Comparison of ENCODE assay signal across 14 mouse cellular contexts in the genomic region with DNA sequence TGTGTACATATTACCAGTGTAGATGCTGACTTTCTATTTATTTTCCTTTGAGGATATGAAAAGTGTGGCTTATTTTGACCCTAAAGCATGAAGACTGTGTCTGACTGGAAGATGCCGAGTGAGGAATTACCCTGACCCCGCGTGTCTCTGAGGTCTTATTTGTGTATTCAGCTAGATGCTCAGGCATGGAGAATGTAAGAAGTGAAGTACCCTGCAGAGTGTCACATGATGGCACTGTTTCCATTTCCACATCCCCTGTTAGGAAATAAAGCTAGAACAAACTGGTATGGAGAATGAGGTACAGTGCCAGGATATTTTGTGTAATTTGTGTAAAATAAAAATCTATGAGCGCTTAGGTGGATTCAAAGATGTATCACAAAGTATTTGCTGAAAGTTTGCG.
DNase-seq lines count a peak whose midpoint lies in the region; ATAC-seq and TF ChIP-seq lines count a peak whose summit lies in the region.
"Had no signal": no experiment of that assay in that cellular context is flagged by ENCODE, and none has a peak within 500 bp of the region (broad histone marks: within the 10 kb centered on the region; RNA-seq: fewer than 3 reads in every experiment).

No protein-coding gene starts in this region.

- H3K9me3 ChIP-seq in forebrain, embryonic 11.5 days (ENCODE audit: control insufficient read depth, low read length) = no peaks in the 10 kb centered on the region
- no peaks in the 10 kb centered on the region for H3K9me3 ChIP-seq in forebrain, embryonic 10.5 days
- no peaks in the 10 kb centered on the region for H3K9me3 ChIP-seq in CH12.LX (replicated peaks; ENCODE audit: low read length)
- H3K9me3 ChIP-seq in forebrain, embryonic 16.5 days (ENCODE audit: control insufficient read depth, low read length) = no peaks in the 10 kb centered on the region
- H3K9me3 ChIP-seq in midbrain, embryonic 16.5 days (replicated peaks; ENCODE audit: control insufficient read depth, low read length, poor library complexity, severe bottlenecking) = no peaks in the 10 kb centered on the region
- H3K9me3 ChIP-seq: embryonic facial prominence, embryonic 15.5 days; limb, embryonic 10.5 days; liver, embryonic 15.5 days had no signal

- H3K27ac ChIP-seq in forebrain, embryonic 11.5 days (ENCODE audit: low read depth, low read length) = no peak overlapping the region
- H3K27ac ChIP-seq in forebrain, embryonic 10.5 days = no peak overlapping the region
- H3K27ac ChIP-seq in CH12.LX (ENCODE audit: insufficient read depth, low read depth) = no peak overlapping the region
- H3K27ac ChIP-seq in forebrain, embryonic 16.5 days (ENCODE audit: low read length) = no peak overlapping the region
- H3K27ac ChIP-seq in midbrain, embryonic 16.5 days (ENCODE audit: low read length) = no peak overlapping the region
- H3K27ac ChIP-seq: embryonic facial prominence, embryonic 15.5 days; limb, embryonic 10.5 days; liver, embryonic 15.5 days had no signal

- in situ Hi-C loops in CH12.LX (cut with MboI; ENCODE audit: low pct_ligation_motif_present, low pct_unique_long_range_greater_than_20kb, low sequenced_read_pairs) = no loop called here

- no peaks in the 10 kb centered on the region for H3K4me1 ChIP-seq in forebrain, embryonic 11.5 days (replicated peaks; ENCODE audit: control insufficient read depth, insufficient read depth, low read length)
- no peaks in the 10 kb centered on the region for H3K4me1 ChIP-seq in forebrain, embryonic 10.5 days
- H3K4me1 ChIP-seq in CH12.LX (ENCODE audit: control insufficient read depth in 1 of 2, insufficient read depth in 2 of 2) = no peaks in the 10 kb centered on the region
- H3K4me1 ChIP-seq in forebrain, embryonic 16.5 days (replicated peaks; ENCODE audit: control insufficient read depth, insufficient read depth, low read length) = no peaks in the 10 kb centered on the region
- H3K4me1 ChIP-seq in midbrain, embryonic 16.5 days (ENCODE audit: control insufficient read depth, insufficient read depth, low read length) = 0 out of 2 replicates have a peak, but pooled peaks cover 2% of the 10 kb centered on the region
- H3K4me1 ChIP-seq: embryonic facial prominence, embryonic 15.5 days; limb, embryonic 10.5 days; liver, embryonic 15.5 days had no signal

- no peaks in the 10 kb centered on the region for H3K27me3 ChIP-seq in forebrain, embryonic 11.5 days (ENCODE audit: control insufficient read depth, insufficient read depth, low read length)
- H3K27me3 ChIP-seq in forebrain, embryonic 10.5 days (ENCODE audit: poor library complexity, severe bottlenecking) = no peaks in the 10 kb centered on the region
- no peaks in the 10 kb centered on the region for H3K27me3 ChIP-seq in CH12.LX (replicated peaks)
- no peaks in the 10 kb centered on the region for H3K27me3 ChIP-seq in forebrain, embryonic 16.5 days (replicated peaks; ENCODE audit: control insufficient read depth, insufficient read depth, low read length)
- no peaks in the 10 kb centered on the region for H3K27me3 ChIP-seq in midbrain, embryonic 16.5 days (ENCODE audit: control insufficient read depth, insufficient read depth, low read depth, low read length)
- H3K27me3 ChIP-seq: embryonic facial prominence, embryonic 15.5 days; liver, embryonic 15.5 days had no signal

- no peak overlapping the region for H3K9ac ChIP-seq in forebrain, embryonic 11.5 days (ENCODE audit: low read length)
- H3K9ac ChIP-seq in CH12.LX (ENCODE audit: insufficient read depth, low read depth) = no peak overlapping the region
- no peak overlapping the region for H3K9ac ChIP-seq in forebrain, embryonic 16.5 days (replicated peaks; ENCODE audit: low read depth, low read length)
- no peak overlapping the region for H3K9ac ChIP-seq in midbrain, embryonic 16.5 days (ENCODE audit: low read depth, low read length)
- H3K9ac ChIP-seq: embryonic facial prominence, embryonic 15.5 days; liver, embryonic 15.5 days had no signal

- no peak for DNase-seq in forebrain, embryonic 11.5 days (ENCODE audit: low spot score)
- DNase-seq in forebrain, embryonic 10.5 days (ENCODE audit: extremely low spot score, low spot score) = no peak
- DNase-seq in CH12.LX (ENCODE audit: extremely low read depth) = peak; percentile 4
- no peak for DNase-seq in layer of hippocampus, adult 8-10 months (ENCODE audit: low spot score in 2 of 2)
- DNase-seq in urinary bladder, postnatal 4 days (ENCODE audit: low spot score in 2 of 2) = no peak
- DNase-seq: cerebellum, adult 9-10 months; kidney, adult 11 months had no signal

- ATAC-seq in forebrain, embryonic 11.5 days (replicated peaks; ENCODE audit: low FRiP score) = peak; percentile 49; the same call in 1 of the 2 replicates
- peak; percentile 75 for ATAC-seq in forebrain, embryonic 16.5 days
- ATAC-seq in midbrain, embryonic 16.5 days = peak; percentile 83
- no peak for ATAC-seq in granulocyte monocyte progenitor cell, adult 5-6 weeks (replicated peaks; ENCODE audit: poor library complexity, severe bottlenecking)
- ATAC-seq: activated CD4-positive, CD25-positive, alpha-beta regulatory T cell, adult 4 months had no signal

- TF ChIP-seq EP300 in CH12.LX (IDR thresholded peaks at IDR 0.05; ENCODE audit: low read length) = no peak

- dilution Hi-C loops in CH12.LX (cut with MboI; ENCODE audit: extremely low pct_ligation_motif_present, extremely low pct_unique_long_range_greater_than_20kb, low sequenced_read_pairs) = no loop called here

- no peaks in the 10 kb centered on the region for H3K79me2 ChIP-seq in CH12.LX (replicated peaks; ENCODE audit: control insufficient read depth, extremely low read depth, insufficient read depth, poor library complexity, severe bottlenecking)

- no peak for TF ChIP-seq POLR2A in CH12.LX (IDR thresholded peaks at IDR 0.05; ENCODE audit: low read depth, low read length)

- no peak overlapping the region for H3K4me3 ChIP-seq in forebrain, embryonic 11.5 days (ENCODE audit: low read depth, low read length)
- H3K4me3 ChIP-seq in forebrain, embryonic 10.5 days = no peak overlapping the region
- H3K4me3 ChIP-seq in CH12.LX (replicated peaks in 1 of 3; ENCODE audit: low read depth in 2 of 3, low read length in 2 of 3, poor library complexity in 1 of 3) = no peak overlapping the region
- H3K4me3 ChIP-seq in forebrain, embryonic 16.5 days (replicated peaks; ENCODE audit: low read length) = no peak overlapping the region
- no peak overlapping the region for H3K4me3 ChIP-seq in midbrain, embryonic 16.5 days (ENCODE audit: low read depth, low read length)
- H3K4me3 ChIP-seq: embryonic facial prominence, embryonic 15.5 days; limb, embryonic 10.5 days; liver, embryonic 15.5 days had no signal

- H3K4me2 ChIP-seq in forebrain, embryonic 11.5 days (ENCODE audit: low read depth, low read length, severe bottlenecking) = no peak overlapping the region
- H3K4me2 ChIP-seq in CH12.LX (ENCODE audit: insufficient read depth, low read depth, poor library complexity, severe bottlenecking) = no peak overlapping the region
- H3K4me2 ChIP-seq in forebrain, embryonic 16.5 days (ENCODE audit: low read length) = no peak overlapping the region
- no peak overlapping the region for H3K4me2 ChIP-seq in midbrain, embryonic 16.5 days (ENCODE audit: low read length)
- H3K4me2 ChIP-seq: embryonic facial prominence, embryonic 15.5 days; liver, embryonic 15.5 days had no signal

- WGBS in forebrain, embryonic 11.5 days = 72% methylated on average over 5 of the region's 5 CpGs
- WGBS in forebrain, embryonic 10.5 days = 78% methylated on average over 5 of the region's 5 CpGs
- 68% methylated on average over 5 of the region's 5 CpGs for WGBS in forebrain, embryonic 16.5 days
- WGBS in midbrain, embryonic 16.5 days = 47% methylated on average over 5 of the region's 5 CpGs

- TF ChIP-seq RAD21 in CH12.LX (IDR thresholded peaks at IDR 0.05; ENCODE audit: low read depth, low read length) = no peak

- no peak for TF ChIP-seq CTCF in CH12.LX (conservative IDR thresholded peaks at IDR 0.05 in 1 of 2, IDR thresholded peaks at IDR 0.05 in 1 of 2; ENCODE audit: low read depth in 2 of 2, low read length in 2 of 2)

- H3K36me3 ChIP-seq in forebrain, embryonic 11.5 days (ENCODE audit: control insufficient read depth, insufficient read depth, low read length) = no peaks in the 10 kb centered on the region
- no peaks in the 10 kb centered on the region for H3K36me3 ChIP-seq in forebrain, embryonic 10.5 days (replicated peaks)
- H3K36me3 ChIP-seq in CH12.LX (replicated peaks in 1 of 2; ENCODE audit: control insufficient read depth in 1 of 2, insufficient read depth in 1 of 2, low read length in 1 of 2) = no peaks in the 10 kb centered on the region
- no peaks in the 10 kb centered on the region for H3K36me3 ChIP-seq in forebrain, embryonic 16.5 days (ENCODE audit: control insufficient read depth, insufficient read depth)
- H3K36me3 ChIP-seq in midbrain, embryonic 16.5 days (ENCODE audit: control insufficient read depth, insufficient read depth, low read length) = no peaks in the 10 kb centered on the region
- H3K36me3 ChIP-seq: embryonic facial prominence, embryonic 15.5 days; limb, embryonic 10.5 days; liver, embryonic 15.5 days had no signal

TF ChIP-seq in CH12.LX, 34 proteins besides CTCF, POLR2A, EP300 and RAD21:
- no peak for TF ChIP-seq MXI1 (IDR thresholded peaks at IDR 0.05; ENCODE audit: low read depth, low read length)
- no peak for TF ChIP-seq MAZ (IDR thresholded peaks at IDR 0.05; ENCODE audit: low read depth, low read length)
